Mouse (Mus musculus) midbrain, embryonic 13.5 days (tissue): ENCODE results near the gene Gm3336. TPM values are rescaled to one million over a fixed set of nuclear protein-coding genes. Genes with fewer than 3 reads are reported as not detected.
A peak's percentile ranks its signal among the peaks of the same experiment; 100 is the strongest.

Source experiments
- ATAC-seq: fragments of 200-750 bp; cut with Nextera tagmentation; 2 replicates; pipeline ENCODE4 v1.8.0; 2017; ENCODE audit warnings: mild to moderate bottlenecking, moderate TSS enrichment, moderate library complexity
- H3K27ac ChIP-seq: fragments of 300-500 bp; sonication (generic); 2 replicates; pipeline ENCODE4 v1.5.1; 2015; ENCODE audit warnings: inconsistent platforms, mild to moderate bottlenecking, moderate library complexity
- H3K27me3 ChIP-seq: fragments of 300-500 bp; sonication (generic); 2 replicates; pipeline ENCODE4 v1.6.1; 2015; ENCODE audit warnings: mild to moderate bottlenecking, inconsistent platforms
- H3K36me3 ChIP-seq: fragments of 300-500 bp; sonication (generic); 2 replicates; pipeline ENCODE4 v1.6.1; 2015; ENCODE audit warnings: mild to moderate bottlenecking, inconsistent platforms
- H3K4me1 ChIP-seq: fragments of 300-500 bp; sonication (generic); replicated peaks from 2 replicates; pipeline ENCODE4 v1.6.1; 2015; ENCODE audit warnings: inconsistent platforms
- H3K4me2 ChIP-seq: fragments of 300-500 bp; sonication (generic); replicated peaks from 2 replicates; pipeline ENCODE4 v1.6.1; 2015; ENCODE audit warnings: moderate library complexity, mild to moderate bottlenecking, inconsistent platforms
- H3K4me3 ChIP-seq: fragments of 300-500 bp; sonication (generic); replicated peaks from 2 replicates; pipeline ENCODE4 v1.5.1; 2015; ENCODE audit warnings: mild to moderate bottlenecking, inconsistent platforms
- H3K9ac ChIP-seq: fragments of 300-500 bp; sonication (generic); replicated peaks from 2 replicates; pipeline ENCODE4 v1.6.1; 2015; ENCODE audit warnings: mild to moderate bottlenecking, inconsistent platforms
- H3K9me3 ChIP-seq: fragments of 300-500 bp; sonication (generic); 2 replicates; pipeline ENCODE4 v1.6.1; 2016; ENCODE audit warnings: mild to moderate bottlenecking, inconsistent platforms
- WGBS: fragments of 180-500 bp; shearing (Covaris S2); methylation state at CpG from one replicate; pipeline ENCODE4 v1.1.7; 2015; 5-methylcytosine and 5-hydroxymethylcytosine counted together
- polyA plus RNA-seq: library from polyadenylated mRNA; unstranded; fragments of >200 nt; fragmentation: Nextera tagmentation; extraction: Ambion mirVana; gene quantifications from 2 replicates; pipeline ENCODE4 v1.2.1, GENCODE M21; 2015

Gene Gm3336
- polyA plus RNA-seq, 1 experiment from 2014 or later = not detected

GRCm38 (mm10) chr8:70754871-70755660 is 36.7 kb downstream of the Gm3336 start:
- peak overlapping the region; percentile 92 for H3K27ac ChIP-seq
- peaks cover 32% of the 10 kb centered on the region for H3K36me3 ChIP-seq
- 15% methylated on average over 50 of the region's 50 CpGs for WGBS
- peak overlapping the region; percentile 84 for H3K9ac ChIP-seq
- H3K27me3 ChIP-seq = no peaks in the 10 kb centered on the region
- H3K4me1 ChIP-seq = peaks cover 42% of the 10 kb centered on the region
- ATAC-seq = peak; percentile 43
- H3K4me2 ChIP-seq = peak overlapping the region; percentile 93
- H3K4me3 ChIP-seq = peak overlapping the region; percentile 79
- no peaks in the 10 kb centered on the region for H3K9me3 ChIP-seq

- peak overlapping the region; percentile 93 for H3K4me2 ChIP-seq
- no peaks in the 10 kb centered on the region for H3K27me3 ChIP-seq
- ATAC-seq = no peak
- peak overlapping the region; percentile 84 for H3K9ac ChIP-seq
- H3K9me3 ChIP-seq = no peaks in the 10 kb centered on the region
- H3K4me3 ChIP-seq = peak overlapping the region; percentile 79
- 85% methylated on average over 24 of the region's 24 CpGs for WGBS
- no peak overlapping the region for H3K27ac ChIP-seq
- H3K4me1 ChIP-seq = peaks cover 47% of the 10 kb centered on the region
- peaks cover 32% of the 10 kb centered on the region for H3K36me3 ChIP-seq
These were observed 37.5 kb downstream of the Gm3336 start for GRCm38 (mm10) chr8:70755661-70756475.

DNA sequence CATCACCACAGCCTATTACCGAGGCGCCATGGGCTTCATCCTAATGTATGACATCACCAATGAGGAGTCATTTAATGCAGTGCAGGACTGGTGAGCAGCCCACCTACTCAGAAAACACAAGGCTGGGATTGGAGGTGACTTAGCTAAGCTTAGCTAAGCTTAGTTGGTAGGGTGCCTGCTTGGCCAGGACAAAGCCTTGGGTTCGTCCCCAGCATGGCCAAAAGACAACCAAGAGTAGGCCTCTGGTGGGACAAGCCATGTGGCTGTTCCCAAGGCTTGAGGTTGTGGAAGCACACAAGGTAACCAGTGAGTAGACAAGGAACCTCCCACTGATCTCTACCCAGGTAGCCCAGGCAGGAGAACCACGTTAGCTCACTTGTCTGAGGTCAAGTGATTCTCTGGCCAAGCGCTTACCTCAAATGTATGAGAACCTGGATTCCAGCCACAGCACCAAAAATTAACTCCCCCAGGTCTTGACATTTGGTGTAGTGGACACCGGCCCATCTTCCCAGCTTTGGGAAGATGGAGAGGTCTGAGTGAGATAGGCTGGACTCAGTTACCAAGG is 38.2 kb downstream of the Gm3336 start:
- ATAC-seq = no peak
- no peaks in the 10 kb centered on the region for H3K27me3 ChIP-seq
- H3K9ac ChIP-seq = no peak overlapping the region
- no peak overlapping the region for H3K4me3 ChIP-seq
- no peak overlapping the region for H3K27ac ChIP-seq
- WGBS = 87% methylated on average over 6 of the region's 6 CpGs
- peaks cover 52% of the 10 kb centered on the region for H3K4me1 ChIP-seq
- H3K4me2 ChIP-seq = no peak overlapping the region
- H3K9me3 ChIP-seq = no peaks in the 10 kb centered on the region
- H3K36me3 ChIP-seq = peaks cover 32% of the 10 kb centered on the region

- H3K36me3 ChIP-seq = peaks cover 32% of the 10 kb centered on the region
- no peak for ATAC-seq
- no peaks in the 10 kb centered on the region for H3K27me3 ChIP-seq
- H3K9ac ChIP-seq = no peak overlapping the region; the same call in 1 of the 2 replicates
- no peaks in the 10 kb centered on the region for H3K9me3 ChIP-seq
- no peak overlapping the region for H3K4me3 ChIP-seq
- H3K4me1 ChIP-seq = peaks cover 53% of the 10 kb centered on the region
- H3K27ac ChIP-seq = no peak overlapping the region
- WGBS = 69% methylated on average over 22 of the region's 22 CpGs
- H3K4me2 ChIP-seq = no peak overlapping the region
These were observed 39.4 kb downstream of the Gm3336 start for GRCm38 (mm10) chr8:70757523-70758307.

- Histone ChIP-seq H3K27me3 (no peaks in the 10 kb centered on the region), H3K4me3 (no peak overlapping the region), H3K9me3 (no peaks in the 10 kb centered on the region), H3K4me2 (no peak overlapping the region), H3K9ac (no peak overlapping the region), H3K36me3 (peaks cover 32% of the 10 kb centered on the region), H3K27ac (no peak overlapping the region), H3K4me1 (peaks cover 53% of the 10 kb centered on the region)
- WGBS = 88% methylated on average over 7 of the region's 7 CpGs
- ATAC-seq = no peak
These were observed 39.9 kb downstream of the Gm3336 start for GRCm38 (mm10) chr8:70758308-70758615.

DNA sequence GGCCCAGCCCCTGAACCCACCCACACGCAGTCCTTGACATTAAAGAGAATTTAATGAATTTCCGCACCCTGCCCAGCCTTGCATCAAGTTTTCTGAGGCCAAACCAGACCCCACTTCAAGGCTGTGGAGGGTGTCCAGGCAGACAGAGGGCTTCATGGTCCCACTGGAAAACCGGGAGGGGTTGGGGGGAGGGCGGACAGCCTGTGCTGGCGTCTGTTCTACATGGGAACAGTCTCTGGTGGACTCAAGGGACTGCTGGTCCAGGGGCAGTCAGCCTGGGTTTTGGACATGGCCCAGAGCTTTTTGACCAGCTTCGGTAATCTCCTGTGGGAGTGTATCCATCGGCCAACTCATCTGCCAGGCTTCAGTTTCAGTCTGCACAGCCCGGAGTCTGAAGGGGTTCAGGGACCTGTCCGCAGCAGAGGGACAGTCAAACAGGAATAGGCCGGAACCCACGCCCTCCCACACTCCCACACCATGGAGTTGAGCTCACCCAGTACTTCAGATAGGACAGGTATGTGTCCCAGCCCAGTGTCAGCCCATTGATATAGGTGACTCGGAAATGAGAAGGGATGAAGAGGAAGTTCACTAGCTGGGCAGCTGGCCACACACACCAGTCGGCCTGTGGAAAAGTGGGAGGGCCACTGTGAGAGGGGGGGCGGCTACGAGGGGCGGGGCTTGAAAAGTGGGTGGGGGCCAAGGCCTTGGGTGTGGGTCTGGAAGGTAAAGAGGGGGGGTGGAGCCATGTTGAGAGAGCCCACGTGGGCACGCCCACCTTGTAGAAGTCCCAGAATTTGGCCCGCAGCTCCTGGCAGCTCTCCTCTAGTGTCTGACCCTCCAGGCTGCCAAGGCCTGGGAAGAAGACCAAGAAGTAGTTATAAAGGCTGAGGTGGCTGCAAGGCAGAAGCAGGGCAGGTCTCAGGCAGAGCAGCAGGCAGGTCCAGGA is 40.5 kb downstream of the Gm3336 start:
- H3K27ac ChIP-seq = no peak overlapping the region; the same call in 1 of the 2 replicates

DNA sequence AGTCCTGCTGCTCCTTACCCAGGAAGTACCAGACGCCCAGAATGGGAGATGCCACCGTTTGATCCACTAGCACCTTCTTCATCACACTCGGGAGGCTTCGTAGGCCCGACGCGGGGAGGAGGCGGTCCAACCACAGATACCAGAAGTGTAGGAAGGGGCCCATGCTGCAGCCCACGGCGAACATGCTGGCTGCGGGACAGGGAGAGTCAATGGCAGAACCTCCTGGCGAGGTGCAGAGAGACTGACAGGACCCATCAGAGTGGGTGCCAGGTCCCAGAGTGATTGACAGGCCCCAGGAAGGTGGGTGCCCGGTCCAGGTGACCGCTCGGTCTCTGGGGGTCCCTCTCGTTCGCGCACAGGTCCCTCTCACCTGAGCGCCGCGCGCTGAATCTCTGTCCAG is 42.0 kb downstream of the Gm3336 start:
- Histone ChIP-seq H3K4me1 (peaks cover 48% of the 10 kb centered on the region), H3K9me3 (no peaks in the 10 kb centered on the region), H3K4me2 (peak overlapping the region; percentile 99), H3K27me3 (no peaks in the 10 kb centered on the region), H3K4me3 (peak overlapping the region; percentile 73), H3K27ac (peak overlapping the region; percentile 80), H3K36me3 (peaks cover 35% of the 10 kb centered on the region), H3K9ac (peak overlapping the region; percentile 88)
- WGBS = 1% methylated on average over 22 of the region's 22 CpGs
- ATAC-seq = no peak

More for the DNA sequence above, 40.5 kb downstream of the Gm3336 start:
- H3K27me3 ChIP-seq = no peaks in the 10 kb centered on the region
- no peak overlapping the region for H3K4me3 ChIP-seq
- 0 out of 2 replicates have a peak overlapping the region, but pooled peaks have one; percentile 28 for H3K9ac ChIP-seq
- ATAC-seq = no peak
- H3K9me3 ChIP-seq = no peaks in the 10 kb centered on the region
- H3K4me2 ChIP-seq = peak overlapping the region; percentile 99
- H3K36me3 ChIP-seq = peaks cover 32% of the 10 kb centered on the region
- peaks cover 53% of the 10 kb centered on the region for H3K4me1 ChIP-seq
- WGBS = 73% methylated on average over 19 of the region's 19 CpGs

DNA sequence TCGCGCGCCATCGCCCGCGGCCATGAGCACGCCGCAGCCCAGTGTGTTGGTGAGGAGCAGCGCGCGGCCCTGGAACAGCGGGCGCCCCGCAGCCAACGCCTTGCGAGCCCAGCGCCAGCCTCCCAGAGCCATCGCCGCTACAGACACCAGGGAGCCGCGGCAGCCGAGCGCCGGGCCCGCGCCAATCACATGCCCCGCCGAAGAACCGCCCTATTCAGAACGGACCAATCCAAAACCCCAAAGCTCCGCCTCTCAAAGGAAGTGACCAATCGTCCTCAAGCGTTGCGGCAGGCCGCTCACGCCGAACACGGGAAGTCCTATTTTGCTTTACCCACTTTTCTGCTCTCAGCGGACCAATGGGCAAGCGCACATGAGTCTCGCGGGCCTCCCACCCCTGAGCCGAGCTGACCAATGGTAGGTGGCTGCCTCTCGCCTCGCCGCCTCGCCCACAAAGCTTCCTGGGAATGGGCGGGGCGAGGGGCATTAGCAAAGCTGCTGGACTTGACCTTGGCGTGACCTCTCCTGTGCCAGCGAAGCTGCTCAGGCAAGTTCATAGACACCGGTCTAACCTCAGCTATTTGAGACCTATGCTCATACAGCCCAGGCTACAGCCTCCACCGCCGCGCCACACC is 42.5 kb downstream of the Gm3336 start, which contains the start of gene Mpv17l2:
Mpv17l2 (minus strand) TSS at position 172 of the 632 bp plus-strand sequence.
- Histone ChIP-seq H3K4me2 (peak within 1 kb of the TSS; percentile 99), H3K36me3 (peaks cover 35% of the 10 kb centered on the region), H3K27me3 (peaks cover 3% of the 10 kb centered on the region; the same call in 1 of the 2 replicates), H3K4me1 (peaks cover 45% of the 10 kb centered on the region), H3K9ac (peak within 1 kb of the TSS; percentile 88), H3K4me3 (peak within 1 kb of the TSS; percentile 73), H3K9me3 (no peaks in the 10 kb centered on the region), H3K27ac (peak within 1 kb of the TSS; percentile 80)
- peak; percentile 96 for ATAC-seq
- WGBS = under 1% methylated on average over 55 of the region's 55 CpGs

DNA sequence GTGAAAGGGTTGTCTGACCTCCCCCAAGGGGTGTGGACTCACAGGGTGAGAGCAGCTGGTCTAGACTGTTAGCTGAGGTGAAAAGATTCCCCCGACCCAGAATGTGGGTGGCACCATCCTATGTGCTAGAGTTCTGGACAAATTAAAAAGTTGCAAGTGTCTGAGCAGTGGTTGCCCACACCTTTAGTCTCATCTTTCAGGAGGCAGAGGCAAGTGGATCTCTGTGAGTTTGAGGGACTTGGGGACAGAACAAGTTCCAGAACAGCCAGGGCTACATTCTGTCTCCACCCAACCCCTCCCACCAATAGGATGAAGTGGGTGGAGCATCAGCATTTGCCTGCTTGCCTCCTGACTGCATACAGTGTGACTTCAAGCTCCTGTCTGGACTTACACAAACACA is 43.8 kb downstream of the Gm3336 start:
- Histone ChIP-seq H3K27me3 (peaks cover 13% of the 10 kb centered on the region), H3K36me3 (peaks cover 23% of the 10 kb centered on the region), H3K9ac (no peak overlapping the region), H3K9me3 (no peaks in the 10 kb centered on the region), H3K27ac (no peak overlapping the region), H3K4me1 (peaks cover 48% of the 10 kb centered on the region), H3K4me2 (no peak overlapping the region), H3K4me3 (no peak overlapping the region)
- ATAC-seq = no peak
- WGBS = 77% methylated on average over 1 of the region's 1 CpGs

DNA sequence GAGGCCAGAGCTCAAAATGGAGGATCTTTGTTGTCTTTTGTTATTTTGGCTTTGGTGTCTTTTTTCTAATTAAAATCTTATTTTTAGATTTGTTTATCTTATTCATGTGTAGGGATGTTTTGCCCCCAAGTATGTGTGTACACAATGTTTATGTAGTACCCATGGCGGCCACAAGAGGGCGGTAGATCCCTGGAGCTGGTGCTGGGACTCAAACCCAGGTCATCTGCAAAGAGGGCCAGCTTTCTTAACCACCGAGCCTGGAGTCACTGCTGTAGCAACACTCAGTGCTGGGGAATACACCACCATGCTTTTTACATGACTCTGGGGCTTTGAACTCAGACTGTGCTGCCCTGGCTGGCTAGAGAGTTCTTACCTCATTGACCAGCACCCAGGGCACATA is 45.0 kb downstream of the Gm3336 start:
- peaks cover 21% of the 10 kb centered on the region for H3K27me3 ChIP-seq

More for the DNA sequence above, 45.0 kb downstream of the Gm3336 start:
- peaks cover 21% of the 10 kb centered on the region for H3K36me3 ChIP-seq
- H3K4me3 ChIP-seq = no peak overlapping the region
- H3K27ac ChIP-seq = no peak overlapping the region
- H3K4me1 ChIP-seq = peaks cover 43% of the 10 kb centered on the region
- WGBS = 1% methylated on average over 3 of the region's 3 CpGs
- H3K4me2 ChIP-seq = no peak overlapping the region
- no peak for ATAC-seq
- no peaks in the 10 kb centered on the region for H3K9me3 ChIP-seq
- no peak overlapping the region for H3K9ac ChIP-seq
